9 mouse cellular contexts compared by ENCODE assay signal in genomic region chr13:54805134-54805838, GRCm38 (mm10). TPM values are rescaled to one million over a fixed set of nuclear protein-coding genes. Genes with fewer than 3 reads are reported as not detected.
DNase-seq lines count a peak whose midpoint lies in the region; ATAC-seq lines count a peak whose summit lies in the region.
"Had no signal": no experiment of that assay in that cellular context is flagged by ENCODE, and none has a peak within 500 bp of the region (broad histone marks: within the 10 kb centered on the region; RNA-seq: fewer than 3 reads in every experiment).

No protein-coding gene starts in this region.

- no peak overlapping the region for H3K4me3 ChIP-seq in forebrain, embryonic 13.5 days
- no peak overlapping the region for H3K4me3 ChIP-seq in neural tube, embryonic 13.5 days
- H3K4me3 ChIP-seq in heart, embryonic 10.5 days = no peak overlapping the region

- H3K36me3 ChIP-seq in forebrain, embryonic 13.5 days (ENCODE audit: poor library complexity, severe bottlenecking) = no peaks in the 10 kb centered on the region
- no peaks in the 10 kb centered on the region for H3K36me3 ChIP-seq in neural tube, embryonic 13.5 days
- no peaks in the 10 kb centered on the region for H3K36me3 ChIP-seq in heart, embryonic 10.5 days

- H3K4me2 ChIP-seq in forebrain, embryonic 13.5 days = no peak overlapping the region
- H3K4me2 ChIP-seq in neural tube, embryonic 13.5 days = no peak overlapping the region

- peak; percentile 66 to 81 for DNase-seq in layer of hippocampus, adult 18-20 months (ENCODE audit: low spot score in 2 of 2)
- no peak for DNase-seq in layer of hippocampus, adult 9-10 months (ENCODE audit: low spot score)
- peak; percentile 56 to 68 for DNase-seq in cerebellum, adult 18-20 months
- no peak for DNase-seq in heart, embryonic 10.5 days (ENCODE audit: low spot score)

- no peaks in the 10 kb centered on the region for H3K9me3 ChIP-seq in forebrain, embryonic 13.5 days (replicated peaks)
- H3K9me3 ChIP-seq in neural tube, embryonic 13.5 days = no peaks in the 10 kb centered on the region
- H3K9me3 ChIP-seq in heart, embryonic 10.5 days = no peaks in the 10 kb centered on the region

- WGBS in forebrain, embryonic 13.5 days = 36% methylated on average over 21 of the region's 21 CpGs
- 42% methylated on average over 21 of the region's 21 CpGs for WGBS in neural tube, embryonic 13.5 days
- WGBS in heart, embryonic 10.5 days = 39% methylated on average over 21 of the region's 21 CpGs

- H3K4me1 ChIP-seq in forebrain, embryonic 13.5 days = peaks cover 6% of the 10 kb centered on the region
- peaks cover 8% of the 10 kb centered on the region; the same call in 1 of the 2 replicates for H3K4me1 ChIP-seq in neural tube, embryonic 13.5 days (replicated peaks)
- H3K4me1 ChIP-seq in heart, embryonic 10.5 days = no peaks in the 10 kb centered on the region

- H3K27me3 ChIP-seq in forebrain, embryonic 13.5 days = peaks cover 11% of the 10 kb centered on the region
- H3K27me3 ChIP-seq in neural tube, embryonic 13.5 days = peaks cover 14% of the 10 kb centered on the region; the same call in 1 of the 2 replicates
- H3K27me3 ChIP-seq in heart, embryonic 10.5 days (ENCODE audit: insufficient read depth, poor library complexity, severe bottlenecking) = peaks cover 50% of the 10 kb centered on the region

- H3K27ac ChIP-seq in forebrain, embryonic 13.5 days = no peak overlapping the region
- no peak overlapping the region for H3K27ac ChIP-seq in neural tube, embryonic 13.5 days (replicated peaks)
- no peak overlapping the region for H3K27ac ChIP-seq in heart, embryonic 10.5 days

- H3K9ac ChIP-seq in forebrain, embryonic 13.5 days = no peak overlapping the region
- no peak overlapping the region for H3K9ac ChIP-seq in neural tube, embryonic 13.5 days

- ATAC-seq in forebrain, embryonic 13.5 days = 0 out of 2 replicates have a peak, but pooled peaks have one; percentile 21
- 0 out of 2 replicates have a peak, but pooled peaks have one; percentile 28 for ATAC-seq in neural tube, embryonic 13.5 days (ENCODE audit: low read depth)
- ATAC-seq in megakaryocyte progenitor cell, adult 5-6 weeks (replicated peaks; ENCODE audit: poor library complexity) = no peak
- no peak for ATAC-seq in CD4-positive, CD25-positive, alpha-beta regulatory T cell, adult 4 months

RNA-seq across cellular contexts. Expression of gene Tspan17, which starts 16.1 kb away (rescaled TPM):
- total RNA-seq in layer of hippocampus, adult 18-20 months (2021) = 10 to 100 TPM; 75.8 to 78.0 TPM
- 11.9 and 15.0 TPM in 2 replicates for polyA plus RNA-seq in forebrain, embryonic 13.5 days (2015; fragmentation: Nextera tagmentation; extraction: Ambion mirVana)
- polyA plus RNA-seq in neural tube, embryonic 13.5 days (2015; fragmentation: Nextera tagmentation; extraction: Ambion mirVana) = 69.2 and 80.8 TPM in 2 replicates
- 0.30 and 0.73 TPM in 2 replicates for total RNA-seq in megakaryocyte progenitor cell, adult 5-6 weeks (2015)
- 0.71 and 3.0 TPM in 2 replicates for total RNA-seq in megakaryocyte progenitor cell, adult 5-6 weeks (2017)
- 5.2 and 5.6 TPM in 2 replicates for polyA plus RNA-seq in heart, embryonic 10.5 days (2016; fragmentation: Nextera tagmentation; extraction: Ambion mirVana)
- 1 to 10 TPM; 2.1 to 2.7 TPM for polyA plus RNA-seq in CD4-positive, CD25-positive, alpha-beta regulatory T cell, adult 4 months (2017; shearing (Covaris generic))

RNA-seq across cellular contexts. Expression of gene Eif4e1b, which starts 21.5 kb away (rescaled TPM):
- total RNA-seq in layer of hippocampus, adult 18-20 months (2021) = not detected
- polyA plus RNA-seq in forebrain, embryonic 13.5 days (2015; fragmentation: Nextera tagmentation; extraction: Ambion mirVana) = not detected in 2 replicates
- polyA plus RNA-seq in neural tube, embryonic 13.5 days (2015; fragmentation: Nextera tagmentation; extraction: Ambion mirVana) = not detected in 2 replicates
- total RNA-seq in megakaryocyte progenitor cell, adult 5-6 weeks (2015) = not detected in 2 replicates
- not detected in 2 replicates for total RNA-seq in megakaryocyte progenitor cell, adult 5-6 weeks (2017)
- polyA plus RNA-seq in heart, embryonic 10.5 days (2016; fragmentation: Nextera tagmentation; extraction: Ambion mirVana) = not detected in 2 replicates
- not detected for polyA plus RNA-seq in CD4-positive, CD25-positive, alpha-beta regulatory T cell, adult 4 months (2017; shearing (Covaris generic))
- polyA plus RNA-seq: large intestine, adult 2 months had no signal

RNA-seq across cellular contexts. Expression of gene Sncb, which starts 38.9 kb away (rescaled TPM):
- total RNA-seq in layer of hippocampus, adult 18-20 months (2021) = 100 to 1,000 TPM; 687 to 705 TPM
- polyA plus RNA-seq in forebrain, embryonic 13.5 days (2015; fragmentation: Nextera tagmentation; extraction: Ambion mirVana) = 9.1 and 10.6 TPM in 2 replicates
- polyA plus RNA-seq in neural tube, embryonic 13.5 days (2015; fragmentation: Nextera tagmentation; extraction: Ambion mirVana) = 21.1 and 21.6 TPM in 2 replicates
- not detected in 2 replicates for total RNA-seq in megakaryocyte progenitor cell, adult 5-6 weeks (2015)
- total RNA-seq in megakaryocyte progenitor cell, adult 5-6 weeks (2017) = not detected in 2 replicates
- 0.13 TPM in 1 of 2 replicates, not detected in the other for polyA plus RNA-seq in heart, embryonic 10.5 days (2016; fragmentation: Nextera tagmentation; extraction: Ambion mirVana)
- 1 to 10 TPM in 1 of 2 experiments, under 1 TPM in 1; 0.30 to 1.1 TPM for polyA plus RNA-seq in CD4-positive, CD25-positive, alpha-beta regulatory T cell, adult 4 months (2017; shearing (Covaris generic))

RNA-seq across cellular contexts. Expression of gene Gprin1, which starts 55.6 kb away (rescaled TPM):
- 100 to 1,000 TPM; 146 to 150 TPM for total RNA-seq in layer of hippocampus, adult 18-20 months (2021)
- polyA plus RNA-seq in forebrain, embryonic 13.5 days (2015; fragmentation: Nextera tagmentation; extraction: Ambion mirVana) = 3.5 TPM in 2 replicates
- polyA plus RNA-seq in neural tube, embryonic 13.5 days (2015; fragmentation: Nextera tagmentation; extraction: Ambion mirVana) = 12.2 and 17.5 TPM in 2 replicates
- total RNA-seq in megakaryocyte progenitor cell, adult 5-6 weeks (2015) = not detected in 2 replicates
- total RNA-seq in megakaryocyte progenitor cell, adult 5-6 weeks (2017) = not detected in 2 replicates
- polyA plus RNA-seq in heart, embryonic 10.5 days (2016; fragmentation: Nextera tagmentation; extraction: Ambion mirVana) = 0.03 and 0.06 TPM in 2 replicates
- not detected for polyA plus RNA-seq in CD4-positive, CD25-positive, alpha-beta regulatory T cell, adult 4 months (2017; shearing (Covaris generic))

Comparison
In these comparisons a context has a peak if more than half of its experiments do, and no peak if none do; other contexts are left out.
1. DNase-seq: peak in layer of hippocampus, adult 18-20 months (2 of 2) and cerebellum, adult 18-20 months (2 of 2); none in layer of hippocampus, adult 9-10 months (single experiment) and heart, embryonic 10.5 days (single experiment).
2. ATAC-seq: peak in forebrain, embryonic 13.5 days (single experiment) and neural tube, embryonic 13.5 days (single experiment); none in megakaryocyte progenitor cell, adult 5-6 weeks (single experiment) and CD4-positive, CD25-positive, alpha-beta regulatory T cell, adult 4 months (single experiment).